Mouse (Mus musculus) midbrain, embryonic 12.5 days (tissue): Measurements from ENCODE around the gene Podxl2. TPM values are rescaled to one million over a fixed set of nuclear protein-coding genes. Genes with fewer than 3 reads are reported as not detected.

Source experiments
- ATAC-seq: fragments of 200-750 bp; cut with Nextera tagmentation; 2 replicates; pipeline ENCODE4 v1.8.0; 2017; ENCODE audit warnings: low read depth, moderate TSS enrichment, moderate library complexity; ENCODE audit not compliant: low FRiP score
- H3K27ac ChIP-seq: fragments of 300-500 bp; sonication (generic); replicated peaks from 2 replicates; pipeline ENCODE4 v1.5.1; 2016; ENCODE audit warnings: mild to moderate bottlenecking
- H3K27me3 ChIP-seq: fragments of 300-500 bp; sonication (generic); 2 replicates; pipeline ENCODE4 v1.6.1; 2016; ENCODE audit warnings: mild to moderate bottlenecking
- H3K36me3 ChIP-seq: fragments of 300-500 bp; sonication (generic); 2 replicates; pipeline ENCODE4 v1.6.1; 2016
- H3K4me1 ChIP-seq: fragments of 300-500 bp; sonication (generic); 2 replicates; pipeline ENCODE4 v1.6.1; 2016
- H3K4me2 ChIP-seq: fragments of 300-500 bp; sonication (generic); replicated peaks from 2 replicates; pipeline ENCODE4 v1.6.1; 2016; ENCODE audit warnings: mild to moderate bottlenecking, moderate library complexity
- H3K4me3 ChIP-seq: fragments of 300-500 bp; sonication (generic); 2 replicates; pipeline ENCODE4 v1.5.1; 2016; ENCODE audit warnings: mild to moderate bottlenecking
- H3K9ac ChIP-seq: fragments of 300-500 bp; sonication (generic); replicated peaks from 2 replicates; pipeline ENCODE4 v1.6.1; 2016; ENCODE audit warnings: mild to moderate bottlenecking, moderate library complexity
- H3K9me3 ChIP-seq: fragments of 300-500 bp; sonication (generic); 2 replicates; pipeline ENCODE4 v1.6.1; 2016; ENCODE audit warnings: mild to moderate bottlenecking
- WGBS: fragments of 180-500 bp; shearing (Covaris S2); methylation state at CpG from one replicate; pipeline ENCODE4 v1.1.7; 2016; 5-methylcytosine and 5-hydroxymethylcytosine counted together
- polyA plus RNA-seq: library from polyadenylated mRNA; unstranded; fragments of >200 nt; fragmentation: Nextera tagmentation; extraction: Ambion mirVana; gene quantifications from 2 replicates; pipeline ENCODE4 v1.2.1, GENCODE M21; 2016

The Podxl2 gene
- polyA plus RNA-seq, 1 experiment from 2014 or later, result 305 TPM

DNA sequence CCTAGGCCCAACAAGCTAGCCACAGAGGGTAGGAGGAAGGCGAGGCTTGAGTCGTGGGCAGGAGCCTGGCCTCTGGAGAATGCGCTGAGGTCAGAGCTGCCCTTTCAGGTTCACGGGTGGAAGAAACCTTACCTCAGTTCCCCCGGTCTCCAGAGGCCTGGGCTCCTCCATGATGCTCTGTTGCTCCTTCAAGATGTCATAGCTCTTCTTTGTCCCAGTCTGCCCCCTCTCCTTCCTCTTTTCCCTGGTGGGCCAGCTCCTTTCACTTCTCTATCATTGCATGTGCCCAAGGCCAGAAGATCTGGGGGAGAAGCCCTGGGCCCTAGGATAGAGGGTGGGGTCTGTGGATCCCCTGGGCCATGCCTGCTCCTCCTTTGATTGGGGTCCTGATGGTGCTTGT is 28.9 kb upstream of the Podxl2 start:
- peak overlapping the region; percentile 81 for H3K4me3 ChIP-seq
- H3K36me3 ChIP-seq, result no peaks in the 10 kb centered on the region
- 0 out of 2 replicates have a peak, but pooled peaks cover 3% of the 10 kb centered on the region for H3K27me3 ChIP-seq
- H3K9me3 ChIP-seq, result no peaks in the 10 kb centered on the region
- H3K27ac ChIP-seq, result no peak overlapping the region
- H3K9ac ChIP-seq, result peak overlapping the region; percentile 87; the same call in 1 of the 2 replicates
- peak overlapping the region; percentile 84 for H3K4me2 ChIP-seq
- 80% methylated on average over 5 of the region's 5 CpGs for WGBS
- H3K4me1 ChIP-seq, result peaks cover 28% of the 10 kb centered on the region
- no peak for ATAC-seq

DNA sequence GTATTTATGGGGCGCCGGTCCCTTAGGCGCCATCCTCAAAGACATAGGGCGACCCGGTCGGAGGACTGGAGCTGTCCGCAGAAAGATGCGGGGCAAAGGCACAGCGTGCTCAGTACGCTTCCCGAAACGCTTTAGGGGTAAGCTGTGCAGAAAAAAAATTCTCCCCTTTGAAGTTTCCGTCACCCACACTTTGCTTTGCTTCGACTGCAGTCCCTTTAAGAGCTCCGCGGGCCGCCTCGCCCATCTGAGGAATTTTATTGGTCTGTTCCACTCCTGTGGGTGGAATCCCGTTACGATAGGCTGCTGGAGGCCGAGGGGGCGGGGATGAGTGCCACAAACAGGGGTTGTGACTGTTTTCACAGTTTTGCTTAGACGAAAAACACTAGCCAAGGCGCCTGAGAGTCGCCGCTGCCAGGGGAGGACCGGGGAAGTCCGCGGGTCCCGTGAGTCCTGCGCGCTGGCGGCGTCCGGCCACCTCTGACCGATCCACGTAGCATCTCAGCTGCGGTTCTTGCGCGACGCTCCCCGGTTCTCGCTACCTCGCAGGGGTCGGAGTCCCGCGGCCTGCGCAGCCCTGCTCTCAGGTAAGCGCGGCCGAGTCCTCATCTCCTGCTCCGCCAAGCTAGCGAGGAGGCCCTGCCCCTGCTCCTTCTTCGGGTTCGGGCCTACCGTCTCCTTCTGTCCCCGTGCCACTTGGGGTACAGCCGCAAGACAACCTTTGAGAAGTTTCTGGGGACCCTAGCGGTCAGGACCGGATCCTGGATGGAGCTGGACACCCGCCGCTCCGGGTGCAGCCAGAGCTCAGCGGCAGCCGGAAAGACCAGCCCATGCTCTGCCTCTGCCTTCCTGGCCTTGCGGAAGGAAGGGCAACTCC is 27.3 kb upstream of the Podxl2 start, which contains the start of gene Tpra1:
Gene Tpra1 (plus strand): TSS at position 305 of the 874 bp plus-strand sequence.
- Histone ChIP-seq H3K36me3 (no peaks in the 10 kb centered on the region), H3K9ac (peak within 1 kb of the TSS; percentile 87), H3K27ac (peak within 1 kb of the TSS; percentile 80), H3K4me2 (peak within 1 kb of the TSS; percentile 84), H3K27me3 (0 out of 2 replicates have a peak, but pooled peaks cover 3% of the 10 kb centered on the region), H3K4me3 (peak within 1 kb of the TSS; percentile 81), H3K9me3 (no peaks in the 10 kb centered on the region), H3K4me1 (peaks cover 32% of the 10 kb centered on the region)
- under 1% methylated on average over 66 of the region's 66 CpGs for WGBS
- ATAC-seq, result peak; percentile 82

DNA sequence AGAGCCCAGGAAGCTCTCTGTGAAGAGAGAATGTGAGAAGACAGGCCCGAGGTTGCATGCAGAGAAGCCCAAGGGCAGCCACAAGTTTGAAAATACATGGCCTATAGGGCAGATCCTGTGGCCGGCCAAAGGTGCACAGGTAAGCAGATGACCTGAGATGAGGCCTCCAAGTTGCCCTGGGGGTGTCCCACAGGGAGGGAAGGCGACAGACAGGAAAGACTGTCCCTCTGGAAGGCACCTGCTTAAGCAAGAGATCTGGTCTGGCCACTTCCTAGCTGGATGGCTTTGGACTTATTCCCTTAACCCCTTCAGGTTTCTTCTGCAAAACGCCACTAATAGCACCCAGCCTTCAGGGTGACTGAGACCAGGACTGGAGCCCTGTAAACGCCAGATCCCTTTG is 26.6 kb upstream of the Podxl2 start:
- peaks cover 36% of the 10 kb centered on the region for H3K4me1 ChIP-seq

DNA sequence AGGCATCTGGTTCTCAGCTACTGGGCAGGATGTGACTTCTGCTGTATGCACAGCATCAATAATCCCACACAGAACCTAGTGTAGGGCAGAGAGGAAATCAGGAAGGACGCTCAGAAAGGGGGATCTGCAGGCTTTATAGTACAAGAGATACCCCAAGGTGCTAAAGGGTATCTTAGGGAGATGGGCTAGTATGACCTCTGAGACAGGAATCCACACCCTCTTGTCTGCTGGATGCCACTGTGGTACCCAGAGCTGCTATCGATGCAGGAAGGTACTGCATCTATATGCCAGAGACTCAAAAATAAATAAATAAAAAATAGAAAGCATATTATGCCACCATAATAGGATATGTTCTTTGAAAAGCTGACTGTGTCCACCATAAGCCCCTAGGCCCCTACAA is 24.8 kb upstream of the Podxl2 start:
- H3K9ac ChIP-seq, result 0 out of 2 replicates have a peak overlapping the region, but pooled peaks have one; percentile 1
- peaks cover 16% of the 10 kb centered on the region for H3K36me3 ChIP-seq
- 80% methylated on average over 2 of the region's 2 CpGs for WGBS
- H3K4me3 ChIP-seq, result no peak overlapping the region
- no peak overlapping the region for H3K27ac ChIP-seq
- peaks cover 41% of the 10 kb centered on the region for H3K4me1 ChIP-seq
- H3K4me2 ChIP-seq, result no peak overlapping the region
- no peak for ATAC-seq
- 0 out of 2 replicates have a peak, but pooled peaks cover 3% of the 10 kb centered on the region for H3K27me3 ChIP-seq
- H3K9me3 ChIP-seq, result no peaks in the 10 kb centered on the region

More for the DNA sequence above, 26.6 kb upstream of the Podxl2 start:
- no peak for ATAC-seq
- H3K4me2 ChIP-seq, result peak overlapping the region; percentile 84
- peak overlapping the region; percentile 80 for H3K27ac ChIP-seq
- no peaks in the 10 kb centered on the region for H3K9me3 ChIP-seq
- peak overlapping the region; percentile 81 for H3K4me3 ChIP-seq
- 0 out of 2 replicates have a peak, but pooled peaks cover 3% of the 10 kb centered on the region for H3K27me3 ChIP-seq
- 6% methylated on average over 5 of the region's 5 CpGs for WGBS
- H3K9ac ChIP-seq, result peak overlapping the region; percentile 64
- H3K36me3 ChIP-seq, result peaks cover 4% of the 10 kb centered on the region; the same call in 1 of the 2 replicates

DNA sequence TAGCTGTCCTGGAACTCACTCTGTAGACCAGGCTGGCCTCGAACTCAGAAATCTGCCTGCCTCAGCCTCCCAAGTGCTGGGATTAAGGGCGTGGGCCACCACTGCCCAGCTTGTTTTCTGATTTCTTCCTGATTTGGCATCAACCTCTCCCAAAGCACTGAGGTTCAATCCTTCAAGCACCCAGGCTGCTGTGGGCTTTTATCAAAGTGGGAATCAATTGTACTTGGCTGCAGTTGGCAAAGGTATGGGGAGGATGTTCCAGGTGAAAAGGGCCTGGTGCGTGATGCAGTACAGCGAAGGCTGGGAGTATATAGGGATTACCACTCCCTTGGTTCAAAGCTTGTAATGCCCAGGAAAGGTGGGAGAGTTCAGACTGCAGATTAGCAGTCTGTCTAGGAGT is 24.2 kb upstream of the Podxl2 start:
- no peak overlapping the region for H3K27ac ChIP-seq
- WGBS, result 70% methylated on average over 4 of the region's 4 CpGs
- no peaks in the 10 kb centered on the region for H3K9me3 ChIP-seq
- peak overlapping the region; percentile 79 for H3K4me2 ChIP-seq
- 0 out of 2 replicates have a peak overlapping the region, but pooled peaks have one; percentile 1 for H3K9ac ChIP-seq
- H3K4me1 ChIP-seq, result peaks cover 40% of the 10 kb centered on the region
- peaks cover 22% of the 10 kb centered on the region for H3K36me3 ChIP-seq
- 0 out of 2 replicates have a peak, but pooled peaks cover 3% of the 10 kb centered on the region for H3K27me3 ChIP-seq
- H3K4me3 ChIP-seq, result no peak overlapping the region
- no peak for ATAC-seq

DNA sequence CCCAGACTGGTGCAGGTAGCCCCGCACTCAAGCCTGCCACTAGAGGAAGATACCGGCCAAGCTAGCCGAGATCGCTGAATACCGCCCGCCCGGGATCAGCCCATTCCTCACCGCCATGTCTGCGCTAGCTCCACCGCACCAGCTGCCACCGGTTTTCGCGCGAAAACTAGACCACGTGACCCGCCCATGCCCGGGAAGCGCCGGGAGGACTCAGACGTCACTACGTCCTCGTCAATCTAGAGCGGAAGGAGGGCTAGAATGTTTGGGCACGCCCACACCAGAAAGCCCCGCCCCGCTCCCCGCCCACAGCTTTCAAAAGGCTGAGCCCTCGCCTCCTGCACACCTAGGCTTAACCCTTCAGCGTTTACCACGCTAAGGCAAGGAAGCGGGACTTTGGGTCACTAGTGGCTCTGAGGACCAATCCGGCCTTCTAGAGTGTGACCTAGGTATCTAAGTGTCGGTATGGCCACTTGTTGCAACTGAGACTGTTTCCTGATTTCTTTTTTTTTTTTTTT is 23.7 kb upstream of the Podxl2 start, which contains the start of gene Mcm2:
Gene Mcm2 (minus strand): TSS at position 247 of the 515 bp plus-strand sequence.
- H3K27ac ChIP-seq, result peak within 1 kb of the TSS; percentile 80
- 0 out of 2 replicates have a peak, but pooled peaks cover 3% of the 10 kb centered on the region for H3K27me3 ChIP-seq
- H3K4me1 ChIP-seq, result peaks cover 35% of the 10 kb centered on the region
- ATAC-seq, result peak; percentile 78
- H3K9ac ChIP-seq, result peak within 1 kb of the TSS; percentile 77
- peak within 1 kb of the TSS; percentile 79 for H3K4me2 ChIP-seq
- H3K9me3 ChIP-seq, result no peaks in the 10 kb centered on the region
- peaks cover 26% of the 10 kb centered on the region for H3K36me3 ChIP-seq
- peak within 1 kb of the TSS; percentile 67 for H3K4me3 ChIP-seq
- WGBS, result under 1% methylated on average over 33 of the region's 33 CpGs

DNA sequence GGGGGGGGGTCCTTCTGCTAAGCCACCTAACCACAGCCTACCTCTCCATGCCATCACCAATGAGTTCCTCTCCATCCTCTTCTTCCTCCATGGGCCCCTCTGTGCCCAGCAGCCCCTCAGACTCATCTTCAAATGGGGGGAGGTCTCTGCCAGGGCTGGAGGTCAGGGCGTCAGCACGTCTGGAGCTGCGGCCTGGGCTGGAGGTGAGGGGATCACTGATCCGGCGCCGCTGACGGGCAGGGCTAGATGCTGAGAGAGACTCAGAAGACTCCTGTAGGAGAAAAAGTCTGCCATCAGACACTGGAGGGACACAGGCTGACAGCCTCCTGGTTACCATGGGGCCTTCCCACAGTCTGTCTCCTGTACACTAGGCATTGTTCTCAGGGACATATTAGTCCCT is 22.4 kb upstream of the Podxl2 start:
- 71% methylated on average over 7 of the region's 7 CpGs for WGBS
- H3K4me2 ChIP-seq, result peak overlapping the region; percentile 79
- H3K9ac ChIP-seq, result peak overlapping the region; percentile 40
- peak overlapping the region; percentile 67 for H3K4me3 ChIP-seq
- peaks cover 26% of the 10 kb centered on the region for H3K4me1 ChIP-seq
- H3K27ac ChIP-seq, result no peak overlapping the region
- ATAC-seq, result no peak
- peaks cover 39% of the 10 kb centered on the region for H3K36me3 ChIP-seq
- no peaks in the 10 kb centered on the region for H3K27me3 ChIP-seq
- H3K9me3 ChIP-seq, result no peaks in the 10 kb centered on the region

DNA sequence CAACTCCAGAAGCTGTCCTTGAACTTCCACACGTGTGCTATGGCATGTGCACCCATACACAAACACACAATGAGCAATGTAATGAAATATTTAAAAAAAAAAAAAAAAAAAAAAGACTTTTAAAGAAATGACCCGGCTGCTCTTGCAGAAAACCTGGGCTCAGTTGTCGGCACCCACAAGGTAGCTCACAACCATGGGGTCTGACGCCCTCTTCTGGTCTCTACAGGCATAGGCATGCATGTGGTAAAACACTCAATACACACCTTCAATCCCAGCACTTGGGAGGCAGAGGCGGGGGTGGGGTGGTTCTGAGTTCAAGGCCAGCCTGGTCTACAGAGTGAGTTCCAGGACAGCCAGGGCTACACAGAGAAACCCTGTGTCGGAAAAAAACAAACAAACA is 21.1 kb upstream of the Podxl2 start:
- Histone ChIP-seq H3K36me3 (peaks cover 52% of the 10 kb centered on the region), H3K27ac (no peak overlapping the region), H3K9me3 (no peaks in the 10 kb centered on the region), H3K4me3 (no peak overlapping the region), H3K4me1 (peaks cover 18% of the 10 kb centered on the region), H3K27me3 (no peaks in the 10 kb centered on the region), H3K4me2 (no peak overlapping the region), H3K9ac (no peak overlapping the region)
- 88% methylated on average over 6 of the region's 6 CpGs for WGBS
- ATAC-seq, result no peak

DNA sequence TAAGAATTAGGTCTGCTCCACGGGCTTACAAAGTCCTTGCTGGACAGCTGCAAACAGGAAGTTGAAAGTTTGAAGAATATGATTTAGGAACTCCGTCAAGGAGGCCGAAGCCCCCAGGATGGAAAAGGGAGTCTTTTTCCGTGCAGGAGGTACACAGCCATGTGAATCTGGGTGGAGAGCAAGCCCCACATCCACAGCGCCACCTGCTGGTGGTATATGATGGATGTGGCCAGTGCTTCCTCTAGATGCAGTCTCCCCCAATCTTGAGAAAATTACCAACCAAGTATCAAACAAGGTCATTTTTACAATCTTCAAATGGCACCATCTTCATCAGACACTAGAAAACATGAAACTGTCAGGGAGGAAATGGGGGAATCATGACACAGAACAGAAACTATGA is 18.7 kb upstream of the Podxl2 start:
- Histone ChIP-seq H3K27me3 (no peaks in the 10 kb centered on the region), H3K36me3 (peaks cover 76% of the 10 kb centered on the region), H3K4me2 (no peak overlapping the region), H3K27ac (no peak overlapping the region), H3K4me3 (no peak overlapping the region), H3K9me3 (no peaks in the 10 kb centered on the region), H3K4me1 (peaks cover 16% of the 10 kb centered on the region), H3K9ac (no peak overlapping the region)
- no peak for ATAC-seq
- WGBS, result 70% methylated on average over 5 of the region's 5 CpGs

DNA sequence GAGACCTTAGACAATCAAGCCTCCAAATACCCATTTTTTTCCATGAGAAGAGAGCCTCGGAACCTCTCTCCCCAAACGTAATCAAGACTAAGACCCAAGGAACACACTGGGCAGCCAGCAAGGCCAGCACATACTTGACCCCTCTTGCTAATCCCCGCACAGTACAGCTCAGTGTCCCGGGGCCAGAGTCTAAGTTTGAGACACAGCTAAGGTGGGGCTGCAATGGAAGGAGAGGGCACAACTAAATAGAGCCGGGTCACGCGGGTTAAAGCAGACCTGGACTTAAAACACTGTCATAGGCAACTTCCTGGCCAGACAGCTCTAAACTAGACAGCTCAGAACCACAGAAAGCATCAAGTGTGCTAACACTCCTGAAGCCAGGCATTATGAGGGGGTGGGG is 16.0 kb upstream of the Podxl2 start:
- Histone ChIP-seq H3K27me3 (no peaks in the 10 kb centered on the region), H3K9me3 (no peaks in the 10 kb centered on the region), H3K4me1 (0 out of 2 replicates have a peak, but pooled peaks cover 4% of the 10 kb centered on the region), H3K27ac (no peak overlapping the region), H3K9ac (no peak overlapping the region), H3K4me3 (no peak overlapping the region), H3K36me3 (peaks cover 97% of the 10 kb centered on the region), H3K4me2 (no peak overlapping the region)
- WGBS, result 85% methylated on average over 7 of the region's 7 CpGs
- ATAC-seq, result no peak

DNA sequence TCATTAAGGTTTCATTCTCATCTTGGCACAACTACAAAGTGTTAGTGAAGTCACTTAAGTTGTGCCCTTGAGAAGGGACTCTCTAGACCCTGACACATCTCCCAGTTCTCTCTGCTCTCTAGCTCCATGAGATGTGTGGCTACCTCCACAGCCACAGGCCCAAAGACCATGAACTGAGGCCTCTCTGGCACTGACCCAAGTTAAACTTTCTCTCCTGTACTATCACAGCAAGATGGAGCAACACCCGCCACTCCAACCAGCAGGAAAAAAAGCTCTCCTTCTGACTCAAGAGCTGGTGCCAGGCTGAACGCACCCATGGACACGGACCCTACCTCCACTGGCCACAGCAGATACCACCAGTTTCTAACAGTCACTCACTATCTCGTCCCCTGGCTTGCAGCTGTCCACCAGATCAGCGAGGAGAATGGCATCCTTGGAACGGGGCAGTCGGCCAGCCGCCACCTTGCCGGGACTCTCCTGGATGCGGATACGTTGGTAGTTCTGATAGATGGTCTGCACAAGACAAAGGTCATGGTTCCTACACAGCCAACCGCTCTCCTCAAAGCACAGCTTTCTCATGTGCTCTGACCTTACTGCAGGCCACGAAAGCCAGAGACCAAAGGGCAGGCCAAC is 14.7 kb upstream of the Podxl2 start:
- no peak overlapping the region for H3K4me3 ChIP-seq
- no peak overlapping the region for H3K27ac ChIP-seq
- WGBS, result 96% methylated on average over 13 of the region's 13 CpGs
- no peaks in the 10 kb centered on the region for H3K4me1 ChIP-seq
- 0 out of 2 replicates have a peak, but pooled peaks cover under 1% of the 10 kb centered on the region for H3K27me3 ChIP-seq
- no peaks in the 10 kb centered on the region for H3K9me3 ChIP-seq
- peaks cover 99% of the 10 kb centered on the region for H3K36me3 ChIP-seq
- H3K9ac ChIP-seq, result no peak overlapping the region; the same call in 1 of the 2 replicates
- ATAC-seq, result no peak
- no peak overlapping the region for H3K4me2 ChIP-seq
